Mouse (Mus musculus): Measurements from ENCODE around the gene Fut2. TPM values are rescaled to one million over a fixed set of nuclear protein-coding genes. Genes with fewer than 3 reads are reported as not detected.

The Fut2 gene
- total RNA-seq, 1 experiment: 0.27 TPM

DNA sequence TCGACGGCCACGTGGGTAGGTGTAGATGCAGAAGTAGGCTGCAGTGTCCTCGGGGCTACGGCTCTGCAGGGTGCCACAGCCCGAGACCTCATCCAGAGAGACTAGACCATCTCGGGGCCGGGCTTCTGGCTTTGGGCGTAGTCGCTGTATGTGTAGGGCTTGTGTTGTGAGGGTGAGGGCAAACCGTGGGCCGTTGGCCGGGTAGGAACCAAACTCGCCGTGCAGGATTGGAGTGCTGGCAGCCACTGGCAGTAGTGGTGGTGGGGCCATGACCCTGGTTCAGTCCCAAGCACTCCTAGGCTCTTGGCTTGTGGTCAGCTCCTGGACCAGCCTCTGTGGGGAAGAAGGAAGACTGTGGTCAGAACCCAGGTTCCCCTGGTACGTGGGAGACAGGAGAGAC is 47.2 kb upstream of the Fut2 start:
- no peak for DNase-seq (ENCODE audit: low read depth, low spot score)
- peaks cover 31% of the 10 kb centered on the region for H3K36me3 ChIP-seq (ENCODE audit: control insufficient read depth, insufficient read depth, low read length, poor library complexity, severe bottlenecking)
- H3K27ac ChIP-seq (ENCODE audit: insufficient read depth, low read depth, low read length, poor library complexity, severe bottlenecking): no peak overlapping the region
- no peak overlapping the region for H3K9ac ChIP-seq (ENCODE audit: insufficient read depth, low read depth, low read length, poor library complexity, severe bottlenecking)
- H3K4me3 ChIP-seq (ENCODE audit: insufficient read depth in 1 of 2, low read depth in 1 of 2, low read length in 2 of 2, poor library complexity in 1 of 2, severe bottlenecking in 1 of 2): no peak overlapping the region
- TF ChIP-seq ZC3H11A (IDR thresholded peaks at IDR 0.05; ENCODE audit: borderline replicate concordance, low read depth, low read length) (no peak), MAFK (IDR thresholded peaks at IDR 0.05; ENCODE audit: insufficient read depth, low read depth, low read length) (no peak), HCFC1 (IDR thresholded peaks at IDR 0.05; ENCODE audit: borderline replicate concordance, insufficient read depth, low read length) (no peak), CHD2 (IDR thresholded peaks at IDR 0.05; ENCODE audit: low read depth, low read length) (no peak), ZNF384 (IDR thresholded peaks at IDR 0.05; ENCODE audit: low read depth, low read length) (no peak)
- H3K4me1 ChIP-seq (ENCODE audit: control insufficient read depth in 2 of 2, insufficient read depth in 2 of 2, low read length in 2 of 2, poor library complexity in 1 of 2): peaks cover 0 to 28% of the 10 kb centered on the region in 2 experiments; a peak in 2 of 4 replicates
- H3K9me3 ChIP-seq (ENCODE audit: control insufficient read depth, insufficient read depth, low read depth, low read length): no peaks in the 10 kb centered on the region
- in situ Hi-C loops (cut with MboI; ENCODE audit: low sequenced_read_pairs in 2 of 2, unreplicated experiment in 2 of 2): no loop called here

DNA sequence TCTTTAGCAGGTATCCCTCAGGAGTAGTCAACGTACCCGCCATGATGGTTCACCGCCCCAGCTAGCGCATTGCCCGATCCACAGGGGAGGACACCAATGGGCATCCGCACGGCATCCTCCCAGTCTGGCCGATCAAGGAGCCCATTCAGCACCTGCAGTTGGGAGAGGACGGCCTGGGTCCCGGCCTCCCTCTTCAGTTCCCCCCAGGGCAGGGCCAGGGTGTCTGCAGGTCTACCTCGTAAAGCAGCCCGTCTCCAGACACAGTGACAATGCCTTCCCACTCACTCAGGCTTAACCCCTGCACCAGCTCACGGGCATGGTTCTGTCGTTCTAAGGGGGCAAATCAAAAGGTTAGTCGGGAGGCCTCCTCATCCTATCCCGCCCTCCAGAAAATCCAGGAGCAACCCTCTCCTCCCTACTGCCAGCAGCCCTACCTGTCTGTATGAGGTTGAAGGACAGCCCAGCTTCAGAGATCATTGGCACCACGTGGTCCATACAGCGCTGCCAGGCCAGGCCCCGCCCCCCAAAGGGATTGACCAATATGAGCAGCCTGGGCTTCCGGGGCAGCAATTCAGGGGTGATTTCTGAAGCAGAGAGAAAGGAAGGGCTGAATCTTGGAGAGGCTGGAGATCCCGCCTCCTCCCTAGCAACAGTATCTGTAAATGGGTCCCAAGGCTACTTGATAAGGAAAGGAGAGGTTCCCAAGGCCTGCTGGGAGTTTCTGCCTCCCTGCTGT is 46.0 kb upstream of the Fut2 start:
- Histone ChIP-seq H3K27ac (ENCODE audit: insufficient read depth, low read depth, low read length, poor library complexity, severe bottlenecking) (no peak overlapping the region), H3K4me1 (ENCODE audit: control insufficient read depth in 2 of 2, insufficient read depth in 2 of 2, low read length in 2 of 2, poor library complexity in 1 of 2) (peaks cover 5 to 34% of the 10 kb centered on the region in 2 experiments; a peak in 3 of 4 replicates), H3K4me3 (ENCODE audit: insufficient read depth in 1 of 2, low read depth in 1 of 2, low read length in 2 of 2, poor library complexity in 1 of 2, severe bottlenecking in 1 of 2) (no peak overlapping the region), H3K9ac (ENCODE audit: insufficient read depth, low read depth, low read length, poor library complexity, severe bottlenecking) (no peak overlapping the region), H3K9me3 (ENCODE audit: control insufficient read depth, insufficient read depth, low read depth, low read length) (no peaks in the 10 kb centered on the region), H3K36me3 (ENCODE audit: control insufficient read depth, insufficient read depth, low read length, poor library complexity, severe bottlenecking) (peaks cover 29% of the 10 kb centered on the region)
- no peak for TF ChIP-seq CHD2 (IDR thresholded peaks at IDR 0.05; ENCODE audit: low read depth, low read length)
- TF ChIP-seq MAFK (IDR thresholded peaks at IDR 0.05; ENCODE audit: insufficient read depth, low read depth, low read length): no peak
- no peak for TF ChIP-seq ZNF384 (IDR thresholded peaks at IDR 0.05; ENCODE audit: low read depth, low read length)
- no peak for TF ChIP-seq ZC3H11A (IDR thresholded peaks at IDR 0.05; ENCODE audit: borderline replicate concordance, low read depth, low read length)
- DNase-seq (ENCODE audit: low read depth, low spot score): no peak
- in situ Hi-C loops (cut with MboI; ENCODE audit: low sequenced_read_pairs in 2 of 2, unreplicated experiment in 2 of 2): no loop called here

DNA sequence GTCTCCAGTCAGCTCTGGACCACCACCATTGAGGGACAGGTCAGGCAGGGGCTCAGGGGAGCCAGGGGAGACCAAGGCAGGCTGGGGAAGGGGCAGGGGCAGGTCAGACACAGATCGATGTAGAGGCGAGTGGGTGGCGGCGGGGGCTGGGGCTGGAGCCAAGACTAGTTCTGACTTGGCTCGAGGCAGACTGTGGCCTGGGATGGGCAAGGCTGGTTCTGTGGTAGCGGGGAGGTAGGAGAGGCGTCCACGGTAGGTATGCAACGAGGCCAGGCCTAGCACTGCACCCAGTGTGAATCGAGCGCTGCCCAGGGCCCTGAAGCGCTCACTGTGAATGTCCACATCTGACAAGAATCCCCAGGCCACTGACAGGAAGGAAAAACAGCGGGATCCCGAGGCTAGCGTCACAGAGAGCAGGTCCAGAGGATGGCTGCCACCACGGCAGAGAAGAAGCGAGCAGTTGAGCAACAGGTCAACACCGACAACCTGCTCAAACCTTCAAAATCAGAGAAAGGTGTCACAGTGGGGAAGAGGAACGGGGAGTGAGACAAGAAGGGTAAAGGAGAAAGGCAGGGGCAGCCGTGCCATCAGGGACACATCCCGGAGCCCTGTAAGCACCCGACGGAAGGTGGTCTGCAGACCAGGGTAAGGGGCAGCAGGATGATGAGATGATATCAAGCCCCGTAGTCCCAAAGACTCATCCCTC is 45.3 kb upstream of the Fut2 start:
- peaks cover 29% of the 10 kb centered on the region for H3K36me3 ChIP-seq (ENCODE audit: control insufficient read depth, insufficient read depth, low read length, poor library complexity, severe bottlenecking)
- in situ Hi-C loops (cut with MboI; ENCODE audit: low sequenced_read_pairs in 2 of 2, unreplicated experiment in 2 of 2): no loop called here

DNA sequence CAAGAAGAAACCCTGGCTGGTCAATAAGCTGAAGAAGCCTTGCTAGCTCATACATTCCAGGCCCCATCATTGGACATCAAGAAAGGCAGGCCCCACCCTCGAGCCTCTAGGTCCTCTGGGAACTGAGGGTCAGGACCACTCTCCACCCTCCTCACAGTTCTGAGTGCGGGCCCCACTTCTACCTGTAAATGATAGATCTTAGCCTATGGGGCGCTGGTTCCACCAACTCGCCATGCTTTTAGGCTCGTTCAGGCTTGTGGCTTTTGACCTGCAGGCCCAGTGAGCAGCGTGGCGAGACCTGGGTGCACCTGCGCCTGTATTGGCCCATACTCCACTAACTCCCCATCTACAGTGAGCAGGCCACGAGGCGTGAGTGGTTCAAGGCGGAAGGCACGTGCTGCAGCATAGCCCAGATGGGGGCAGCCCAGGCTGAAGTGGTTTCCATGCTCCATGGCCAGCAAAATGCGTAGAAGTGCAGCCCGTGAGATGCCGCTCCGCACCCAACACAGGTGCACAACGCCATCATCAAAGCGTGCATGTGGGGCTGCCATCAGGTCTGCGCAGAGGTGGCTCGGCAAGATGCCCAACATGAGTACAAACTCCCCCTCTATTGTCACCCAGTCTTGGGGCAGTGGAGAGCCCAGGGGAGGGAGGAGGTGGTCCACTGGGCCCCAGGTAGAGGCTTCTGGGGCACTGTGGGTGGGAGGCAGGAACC is 44.4 kb upstream of the Fut2 start:
- in situ Hi-C loops (cut with MboI; ENCODE audit: low sequenced_read_pairs in 2 of 2, unreplicated experiment in 2 of 2): no loop called here
- Histone ChIP-seq H3K36me3 (ENCODE audit: control insufficient read depth, insufficient read depth, low read length, poor library complexity, severe bottlenecking) (peaks cover 29% of the 10 kb centered on the region), H3K9ac (ENCODE audit: insufficient read depth, low read depth, low read length, poor library complexity, severe bottlenecking) (0 out of 2 replicates have a peak overlapping the region, but pooled peaks have one; percentile 8), H3K4me1 (ENCODE audit: control insufficient read depth in 2 of 2, insufficient read depth in 2 of 2, low read length in 2 of 2, poor library complexity in 1 of 2) (peaks cover 5 to 35% of the 10 kb centered on the region in 2 experiments; a peak in 3 of 4 replicates), H3K4me3 (ENCODE audit: insufficient read depth in 1 of 2, low read depth in 1 of 2, low read length in 2 of 2, poor library complexity in 1 of 2, severe bottlenecking in 1 of 2) (peak overlapping the region in 1 of 2 experiments; percentile 5; a peak in 1 of 4 replicates), H3K9me3 (ENCODE audit: control insufficient read depth, insufficient read depth, low read depth, low read length) (no peaks in the 10 kb centered on the region), H3K27ac (ENCODE audit: insufficient read depth, low read depth, low read length, poor library complexity, severe bottlenecking) (no peak overlapping the region)
- DNase-seq (ENCODE audit: low read depth, low spot score): no peak
- TF ChIP-seq CHD2 (IDR thresholded peaks at IDR 0.05; ENCODE audit: low read depth, low read length) (no peak), HCFC1 (IDR thresholded peaks at IDR 0.05; ENCODE audit: borderline replicate concordance, insufficient read depth, low read length) (no peak), ZC3H11A (IDR thresholded peaks at IDR 0.05; ENCODE audit: borderline replicate concordance, low read depth, low read length) (no peak), MAFK (IDR thresholded peaks at IDR 0.05; ENCODE audit: insufficient read depth, low read depth, low read length) (no peak), ZNF384 (IDR thresholded peaks at IDR 0.05; ENCODE audit: low read depth, low read length) (no peak)

More for the DNA sequence above, 45.3 kb upstream of the Fut2 start:
- H3K27ac ChIP-seq (ENCODE audit: insufficient read depth, low read depth, low read length, poor library complexity, severe bottlenecking): no peak overlapping the region
- H3K4me1 ChIP-seq (ENCODE audit: control insufficient read depth in 2 of 2, insufficient read depth in 2 of 2, low read length in 2 of 2, poor library complexity in 1 of 2): peaks cover 5 to 35% of the 10 kb centered on the region in 2 experiments; a peak in 3 of 4 replicates
- DNase-seq (ENCODE audit: low read depth, low spot score): no peak
- H3K4me3 ChIP-seq (ENCODE audit: insufficient read depth in 1 of 2, low read depth in 1 of 2, low read length in 2 of 2, poor library complexity in 1 of 2, severe bottlenecking in 1 of 2): no peak overlapping the region
- no peak for TF ChIP-seq ZC3H11A (IDR thresholded peaks at IDR 0.05; ENCODE audit: borderline replicate concordance, low read depth, low read length)
- no peak for TF ChIP-seq ZNF384 (IDR thresholded peaks at IDR 0.05; ENCODE audit: low read depth, low read length)
- TF ChIP-seq MAFK (IDR thresholded peaks at IDR 0.05; ENCODE audit: insufficient read depth, low read depth, low read length): no peak
- no peak for TF ChIP-seq CHD2 (IDR thresholded peaks at IDR 0.05; ENCODE audit: low read depth, low read length)
- no peak for TF ChIP-seq HCFC1 (IDR thresholded peaks at IDR 0.05; ENCODE audit: borderline replicate concordance, insufficient read depth, low read length)
- H3K9me3 ChIP-seq (ENCODE audit: control insufficient read depth, insufficient read depth, low read depth, low read length): no peaks in the 10 kb centered on the region
- H3K9ac ChIP-seq (ENCODE audit: insufficient read depth, low read depth, low read length, poor library complexity, severe bottlenecking): 0 out of 2 replicates have a peak overlapping the region, but pooled peaks have one; percentile 4
